Mouse (Mus musculus) olfactory bulb, adult 2 months (tissue): ENCODE results near the gene Suclg1.

Source experiments
- CTCF ChIP-seq: fragments of 200-500 bp; IDR thresholded peaks from 2 replicates; pipeline ENCODE4 v1.5.1; 2012; ENCODE audit warnings: low read depth, mild to moderate bottlenecking, low read length, moderate library complexity; ENCODE audit not compliant: insufficient read depth
- POLR2A ChIP-seq: fragments of 200-500 bp; IDR thresholded peaks from 2 replicates; pipeline ENCODE4 v1.6.1; 2012; ENCODE audit warnings: mild to moderate bottlenecking, low read depth, low read length, moderate library complexity; ENCODE audit not compliant: insufficient read depth

DNA sequence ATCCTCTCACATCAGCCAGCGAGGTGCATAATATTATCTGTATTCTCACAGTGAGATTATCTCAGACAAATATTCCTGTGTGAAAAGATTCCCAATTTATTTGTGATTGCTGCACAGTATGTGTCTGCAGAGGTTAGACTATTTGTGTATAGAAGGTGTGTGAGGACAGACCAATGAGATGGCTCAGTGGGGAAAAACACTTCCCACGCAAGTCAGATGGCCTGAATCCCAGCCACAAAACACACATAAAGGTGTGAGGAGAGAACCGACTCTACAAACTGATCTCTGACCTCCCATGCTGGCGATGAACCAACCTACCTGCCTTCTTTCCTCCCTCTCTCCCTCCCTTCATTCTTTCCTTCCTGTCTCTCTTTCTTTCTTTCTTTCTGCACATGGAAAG is 5.4 kb downstream of the Suclg1 start:
- TF ChIP-seq CTCF (no peak), POLR2A (no peak)
